Mouse (Mus musculus) thymus, adult 2 months (tissue): ENCODE measurements around the gene 1110065P20Rik. TPM values are rescaled to one million over a fixed set of nuclear protein-coding genes. Genes with fewer than 3 reads are reported as not detected.

Experiments used
- DNase-seq: peaks from one replicate; pipeline ENCODE4 v3.0.0; 2021
- H3K27ac ChIP-seq: fragments of 200-500 bp; 2 replicates; pipeline ENCODE4 v1.5.1; 2012; ENCODE audit warnings: low read length, control low read depth; ENCODE audit not compliant: control insufficient read depth, insufficient read depth
- H3K27me3 ChIP-seq: fragments of 200-500 bp; 2 replicates; pipeline ENCODE4 v1.6.1; 2012; ENCODE audit warnings: mild to moderate bottlenecking, low read length, moderate library complexity, mixed read lengths; ENCODE audit not compliant: control insufficient read depth, insufficient read depth
- H3K36me3 ChIP-seq: fragments of 200-500 bp; 2 replicates; pipeline ENCODE4 v1.6.1; 2012; ENCODE audit warnings: mild to moderate bottlenecking, low read length, moderate library complexity; ENCODE audit not compliant: control insufficient read depth, insufficient read depth
- H3K4me1 ChIP-seq: fragments of 200-500 bp; replicated peaks from 2 replicates; pipeline ENCODE4 v1.6.1; 2012; ENCODE audit warnings: low read length; ENCODE audit not compliant: control insufficient read depth, insufficient read depth
- H3K4me3 ChIP-seq: fragments of 200-500 bp; 2 replicates; pipeline ENCODE4 v1.5.1; 2012; ENCODE audit warnings: mild to moderate bottlenecking, low read length, control low read depth, moderate library complexity; ENCODE audit not compliant: control insufficient read depth, insufficient read depth
- CTCF ChIP-seq: fragments of 200-500 bp; IDR thresholded peaks from 2 replicates; pipeline ENCODE4 v1.5.1; 2012; ENCODE audit warnings: mild to moderate bottlenecking, control low read depth, low read length, moderate library complexity, borderline replicate concordance; ENCODE audit not compliant: control insufficient read depth, poor library complexity, insufficient read depth; ENCODE audit errors: extremely low read depth
- POLR2A ChIP-seq: fragments of 200-500 bp; IDR thresholded peaks from 2 replicates; pipeline ENCODE4 v1.6.1; 2012; ENCODE audit warnings: mild to moderate bottlenecking, low read length, control low read depth, moderate library complexity; ENCODE audit not compliant: control insufficient read depth, poor library complexity, insufficient read depth; ENCODE audit errors: extremely low read depth
- WGBS: fragments of 180-500 bp; shearing (Covaris S2); methylation state at CpG from one replicate; pipeline ENCODE4 v1.1.7; 2018; 5-methylcytosine and 5-hydroxymethylcytosine counted together
- polyA plus RNA-seq: library from polyadenylated mRNA; depleted of rRNA; stranded (reverse); fragments of >200 nt; gene quantifications from 2 replicates; pipeline ENCODE4 v1.2.3, GENCODE M21; 2012

Gene 1110065P20Rik
- polyA plus RNA-seq, 1 experiment: 28.0 TPM

DNA sequence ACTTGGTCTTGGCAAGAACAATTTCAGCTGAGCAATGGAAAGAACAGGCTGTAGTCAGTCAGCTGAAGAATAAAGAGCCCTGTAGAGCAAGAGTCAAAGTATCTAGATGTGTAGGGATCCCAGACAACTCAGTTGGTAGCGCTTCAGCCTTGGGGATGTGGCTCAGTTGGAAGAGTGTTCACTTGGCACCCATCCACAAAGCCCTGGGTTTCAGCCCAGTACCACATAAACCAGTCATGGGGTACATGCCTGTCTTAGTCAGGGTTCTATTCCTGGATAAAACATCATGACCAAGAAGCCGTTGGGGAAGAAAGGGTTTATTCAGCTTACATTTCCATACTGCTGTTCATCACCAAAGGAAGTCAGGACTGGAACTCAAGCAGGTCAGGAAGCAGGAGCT is 38.9 kb upstream of the 1110065P20Rik start:
- WGBS: 94% methylated on average over 2 of the region's 2 CpGs
- no peak overlapping the region for H3K27ac ChIP-seq
- no peaks in the 10 kb centered on the region; the same call in 1 of the 2 replicates for H3K27me3 ChIP-seq
- TF ChIP-seq CTCF (no peak), POLR2A (no peak)
- no peak for DNase-seq
- H3K4me3 ChIP-seq: no peak overlapping the region
- no peaks in the 10 kb centered on the region for H3K36me3 ChIP-seq
- no peaks in the 10 kb centered on the region; the same call in 1 of the 2 replicates for H3K4me1 ChIP-seq

DNA sequence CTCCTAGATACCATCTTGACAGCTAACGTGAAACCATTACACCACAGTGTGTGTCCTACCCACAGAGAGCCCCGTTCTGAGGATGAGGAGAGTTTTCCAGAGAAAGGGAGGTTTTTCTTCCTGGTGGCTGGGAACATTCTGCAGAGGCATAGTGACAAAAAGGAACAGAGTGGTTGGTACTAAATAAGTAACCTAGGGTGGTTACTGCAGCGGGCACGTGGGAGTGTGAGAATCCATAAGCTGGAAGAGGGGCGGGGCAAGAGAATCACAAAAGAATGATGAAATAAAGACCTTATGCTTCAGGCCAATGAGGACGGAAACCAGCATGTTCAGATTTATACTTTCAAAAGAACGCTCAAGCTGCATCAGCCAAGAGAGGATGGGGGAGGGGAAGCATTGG is 37.7 kb upstream of the 1110065P20Rik start:
- TF ChIP-seq CTCF: no peak
- TF ChIP-seq POLR2A: no peak
- no peaks in the 10 kb centered on the region for H3K36me3 ChIP-seq
- no peaks in the 10 kb centered on the region; the same call in 1 of the 2 replicates for H3K27me3 ChIP-seq
- no peaks in the 10 kb centered on the region for H3K4me1 ChIP-seq
- DNase-seq: no peak
- WGBS: 74% methylated on average over 7 of the region's 7 CpGs
- H3K4me3 ChIP-seq: no peak overlapping the region
- no peak overlapping the region for H3K27ac ChIP-seq

- H3K27me3 ChIP-seq: peaks cover 6% of the 10 kb centered on the region; the same call in 1 of the 2 replicates
- 5% methylated on average over 37 of the region's 37 CpGs for WGBS
- DNase-seq: no peak
- H3K27ac ChIP-seq: no peak overlapping the region
- TF ChIP-seq CTCF (no peak), POLR2A (no peak)
- no peak overlapping the region for H3K4me3 ChIP-seq
- no peaks in the 10 kb centered on the region for H3K36me3 ChIP-seq
- H3K4me1 ChIP-seq: no peaks in the 10 kb centered on the region
Observed at GRCm38 (mm10) chr4:124882151-124882729, 31.2 kb upstream of the 1110065P20Rik start.

GRCm38 (mm10) chr4:124881341-124881908 is 30.4 kb upstream of the 1110065P20Rik start:
- no peak overlapping the region for H3K27ac ChIP-seq
- DNase-seq: no peak
- TF ChIP-seq POLR2A: no peak
- no peaks in the 10 kb centered on the region for H3K4me1 ChIP-seq
- no peaks in the 10 kb centered on the region for H3K36me3 ChIP-seq
- 6% methylated on average over 37 of the region's 37 CpGs for WGBS
- no peak overlapping the region for H3K4me3 ChIP-seq
- H3K27me3 ChIP-seq: peaks cover 6% of the 10 kb centered on the region; the same call in 1 of the 2 replicates

DNA sequence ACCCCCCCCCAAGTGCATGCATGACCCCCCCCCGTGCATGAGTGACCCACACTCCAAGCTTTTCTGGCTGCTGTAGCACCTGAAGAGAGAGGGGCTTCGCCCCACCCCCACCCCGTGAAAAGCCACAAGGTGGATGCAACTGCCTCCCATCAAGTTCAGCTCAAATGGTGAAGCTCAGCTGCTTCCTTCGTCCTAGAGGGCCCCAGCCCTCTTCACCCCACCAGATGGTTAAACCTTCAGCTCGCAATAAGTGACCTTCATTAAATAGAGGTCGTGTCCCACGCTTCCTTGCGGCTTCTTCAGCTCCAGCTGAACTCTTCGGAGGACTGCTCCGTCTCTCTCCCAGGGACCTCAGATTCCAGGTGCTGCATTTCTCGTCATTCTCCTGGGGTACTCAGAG is 29.6 kb upstream of the 1110065P20Rik start, which contains the start of gene Epha10:
Epha10 (plus strand) TSS at position 301 of the 400 bp plus-strand sequence.
- H3K4me1 ChIP-seq: no peaks in the 10 kb centered on the region
- H3K27ac ChIP-seq: no peak within 1 kb of the TSS
- H3K4me3 ChIP-seq: no peak within 1 kb of the TSS
- H3K36me3 ChIP-seq: no peaks in the 10 kb centered on the region
- TF ChIP-seq CTCF (no peak), POLR2A (no peak)
- DNase-seq: no peak
- 16% methylated on average over 11 of the region's 11 CpGs for WGBS
- peaks cover 6% of the 10 kb centered on the region; the same call in 1 of the 2 replicates for H3K27me3 ChIP-seq

DNA sequence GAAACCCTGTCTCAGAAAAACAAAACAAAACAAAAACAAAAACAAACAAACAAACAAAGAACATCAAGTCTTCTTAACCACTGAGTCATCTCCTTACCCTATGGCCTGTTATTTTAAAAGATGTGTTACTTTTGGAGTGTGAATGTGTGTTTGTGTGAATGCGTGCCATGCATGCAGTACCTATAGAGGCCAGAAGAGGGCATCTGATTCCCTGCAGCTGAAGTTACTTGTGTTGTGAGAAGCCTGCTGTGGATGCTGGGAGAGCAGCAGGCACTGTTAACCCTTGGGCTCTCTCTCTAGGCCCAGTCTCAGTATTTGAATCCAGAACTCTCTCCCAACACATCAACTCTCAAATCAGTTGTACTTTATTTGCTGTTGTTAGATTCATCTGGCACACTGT is 21.7 kb upstream of the 1110065P20Rik start:
- no peaks in the 10 kb centered on the region for H3K27me3 ChIP-seq
- TF ChIP-seq POLR2A: no peak
- no peak for TF ChIP-seq CTCF
- WGBS: 97% methylated on average over 1 of the region's 1 CpGs
- no peaks in the 10 kb centered on the region for H3K4me1 ChIP-seq
- H3K4me3 ChIP-seq: no peak overlapping the region
- no peak for DNase-seq
- H3K27ac ChIP-seq: no peak overlapping the region
- H3K36me3 ChIP-seq: no peaks in the 10 kb centered on the region
